Mouse (Mus musculus) embryo, embryonic 10.5 days (tissue): ENCODE results near the gene Gm4791.

Experiments used
- DNase-seq: peaks from one replicate; pipeline ENCODE4 v3.0.0-alpha.2; 2015; ENCODE audit warnings: low spot score

Gene Gm4791

DNA sequence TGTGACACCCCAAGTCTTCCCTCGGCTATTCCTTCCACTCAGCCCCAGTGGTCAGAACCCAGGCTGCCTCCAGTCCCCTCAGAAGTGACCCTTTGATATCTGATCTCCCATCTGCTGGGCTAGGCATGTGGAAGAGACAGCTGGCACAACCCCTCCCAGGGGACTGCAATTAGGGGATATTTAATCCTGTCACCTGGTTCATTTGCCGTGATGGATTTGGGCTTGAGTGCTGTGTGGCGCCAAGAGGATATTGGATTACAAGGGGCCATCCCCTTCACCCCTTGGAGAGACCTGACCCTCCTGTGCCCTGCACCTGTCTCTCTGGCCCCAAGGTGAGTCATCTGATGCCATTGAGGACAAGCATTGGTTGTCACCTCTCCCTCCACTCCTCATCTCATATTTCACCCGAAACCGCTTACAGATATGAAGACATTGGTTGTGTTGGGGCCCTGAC is at the start of gene Gm4791:
Gene Gm4791, plus strand, starts transcription at position 404 of the 454 bp plus-strand sequence.
- peak; percentile 76 for DNase-seq

DNA sequence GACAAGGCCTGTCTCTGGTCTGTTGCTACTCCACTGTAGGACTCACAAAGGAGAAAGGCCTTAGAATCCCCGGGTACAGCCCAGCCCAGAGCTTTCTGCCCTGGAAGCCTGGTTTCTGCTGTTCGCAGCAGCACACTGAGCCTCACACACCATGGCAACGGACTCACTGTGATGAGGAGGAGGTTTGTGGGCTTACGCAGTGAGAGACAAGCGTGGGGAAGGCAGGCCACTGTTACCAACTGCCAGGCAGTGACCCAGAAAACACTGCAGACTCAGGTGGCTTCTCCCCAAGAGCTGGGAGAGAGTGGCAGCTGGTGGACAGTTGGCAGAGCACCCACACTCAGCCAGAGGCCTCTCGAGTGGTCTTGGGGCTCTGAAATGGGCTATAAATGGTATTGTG is 42.3 kb upstream of the Gm4791 start:
- no peak for DNase-seq

DNA sequence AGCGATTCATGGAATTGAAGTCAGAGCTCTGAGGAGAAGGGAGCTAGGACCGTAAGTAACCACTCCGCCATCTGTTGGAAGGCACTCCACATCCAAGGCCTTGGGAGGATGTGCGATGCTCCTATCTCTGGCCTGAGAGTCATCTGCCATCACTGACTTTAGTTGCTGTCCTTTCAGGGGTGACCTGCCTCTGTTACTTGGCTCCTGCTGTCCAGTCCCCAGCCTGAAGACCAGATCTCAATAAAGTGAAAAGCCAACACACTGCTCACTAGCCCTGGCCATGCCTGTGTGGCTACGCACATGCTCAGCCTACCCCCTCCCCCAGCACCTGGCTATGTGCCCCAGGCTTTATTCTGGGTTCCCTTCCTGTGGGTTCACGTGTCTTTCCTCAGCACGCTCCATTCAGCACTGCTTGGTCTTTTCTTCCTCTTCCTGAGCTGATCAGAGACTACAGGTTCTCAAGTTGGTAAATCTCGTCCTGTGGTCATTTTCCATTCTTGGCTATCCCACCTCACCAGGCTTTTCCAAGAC is 41.1 kb upstream of the Gm4791 start:
- DNase-seq: no peak

DNA sequence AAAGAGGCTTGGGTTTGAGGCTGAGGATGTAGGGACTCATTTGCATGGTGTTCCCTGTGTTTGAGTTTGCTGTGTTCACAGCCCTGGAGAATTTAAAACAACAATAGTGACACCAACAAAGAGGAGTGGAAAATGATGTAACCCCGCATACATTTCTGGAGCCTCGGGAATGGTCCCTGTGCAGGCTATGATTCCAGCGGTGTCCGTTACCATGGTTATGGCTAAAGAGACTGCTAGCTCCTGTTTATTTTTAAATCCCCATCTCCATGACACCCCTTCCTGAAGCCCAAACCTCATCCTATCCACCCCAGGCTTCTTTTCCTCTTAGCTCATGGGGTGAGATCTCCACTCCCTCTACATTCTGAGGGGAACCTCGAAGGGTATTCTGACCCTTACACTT is 32.5 kb upstream of the Gm4791 start:
- no peak for DNase-seq

DNA sequence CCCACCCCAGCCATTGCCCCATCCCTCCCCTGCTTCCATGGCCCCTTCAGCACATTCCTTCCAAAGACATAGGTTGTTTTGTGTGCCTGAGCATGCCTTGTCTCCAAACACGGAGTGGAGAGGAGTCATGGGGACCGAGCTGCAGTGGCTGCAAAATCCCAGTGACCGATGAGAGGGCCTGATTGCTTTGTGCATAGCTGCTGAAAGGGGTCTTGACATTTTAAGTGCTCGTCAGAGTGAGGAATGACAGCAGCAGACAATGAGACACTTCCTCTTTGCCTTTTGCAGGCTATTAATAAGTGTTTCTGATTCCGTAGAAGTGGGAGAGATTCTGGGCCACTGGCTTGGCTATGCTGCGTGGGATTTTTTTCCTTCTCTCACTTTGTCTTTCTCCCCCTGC is 29.6 kb upstream of the Gm4791 start:
- peak; percentile 46 for DNase-seq

DNA sequence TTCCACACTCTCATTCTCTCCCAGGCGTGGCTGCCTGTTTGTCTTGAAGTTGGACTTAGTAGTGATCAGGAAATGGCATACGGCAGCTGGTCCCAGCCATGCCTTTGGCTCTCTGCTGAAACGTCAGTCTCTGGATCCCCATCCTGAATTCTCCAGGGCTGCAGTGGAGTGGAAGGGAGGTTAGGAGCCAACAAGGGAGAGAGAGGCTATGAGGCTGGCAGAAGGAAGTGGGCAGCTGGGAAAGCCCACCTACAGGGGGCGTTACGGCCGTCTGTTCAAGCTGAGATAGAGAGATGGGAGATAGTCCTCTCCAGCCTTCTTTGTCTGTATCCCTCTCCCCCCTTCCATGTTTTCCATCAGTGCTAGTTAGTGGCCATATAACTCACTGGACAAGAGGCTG is 29.1 kb upstream of the Gm4791 start:
- no peak for DNase-seq

DNA sequence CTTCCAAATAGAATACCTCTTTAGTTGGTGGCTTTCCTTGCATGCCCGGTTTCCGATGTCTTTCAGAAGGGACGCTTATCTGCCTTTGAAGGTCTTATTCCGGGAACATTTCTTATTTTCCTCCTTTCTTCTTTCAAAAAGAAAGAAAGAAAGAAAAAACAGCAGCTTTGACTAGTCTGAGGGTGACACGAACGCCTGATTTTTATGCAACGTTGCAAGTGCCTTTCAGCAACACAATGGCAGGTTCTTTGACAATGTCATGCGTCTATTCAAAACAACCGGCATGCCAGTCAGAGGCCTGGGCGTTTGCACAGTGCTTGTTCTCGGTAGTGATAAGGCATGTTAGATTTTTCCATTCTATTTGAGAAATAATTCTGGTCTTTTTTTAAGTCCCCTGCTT is 19.7 kb upstream of the Gm4791 start:
- no peak for DNase-seq

DNA sequence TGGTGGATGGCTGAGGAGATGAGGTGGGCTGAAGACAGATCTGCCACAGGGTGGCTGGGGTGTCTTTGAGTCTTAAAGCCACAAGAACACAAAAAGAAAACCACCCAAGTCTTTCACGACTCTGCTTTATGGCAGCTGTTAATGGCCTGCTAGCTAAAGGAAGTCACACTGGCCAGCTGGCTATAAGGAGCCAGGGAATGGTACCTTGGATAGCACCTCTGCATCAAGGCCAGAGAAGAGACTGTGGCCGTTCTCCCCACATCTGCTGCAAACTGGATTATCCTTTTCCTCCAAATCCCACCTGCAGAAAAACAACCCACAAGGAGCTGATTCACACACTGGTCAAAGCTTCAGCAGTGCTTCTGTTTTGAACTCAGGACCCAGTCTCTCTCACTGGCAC is 18.4 kb upstream of the Gm4791 start:
- DNase-seq: peak; percentile 49

DNA sequence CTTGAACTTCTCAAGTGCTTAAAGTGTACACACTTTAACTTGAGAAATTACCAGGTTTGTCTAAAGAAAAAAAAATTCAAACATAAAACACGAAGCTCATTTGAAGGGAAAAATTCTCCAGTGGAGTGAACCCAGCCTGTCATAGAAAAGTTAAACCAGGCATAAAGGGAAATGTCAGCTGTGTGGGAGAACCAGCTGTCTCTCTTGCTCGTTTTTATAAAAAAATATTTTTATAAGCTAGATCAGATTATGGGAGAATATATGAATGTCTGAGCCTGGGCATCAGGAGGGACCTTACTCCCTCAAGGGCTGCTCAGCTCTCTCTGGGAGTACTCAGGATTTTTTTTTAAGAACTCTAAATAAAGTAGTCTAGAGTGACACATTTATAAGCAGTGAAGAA is 15.1 kb upstream of the Gm4791 start:
- DNase-seq: no peak

DNA sequence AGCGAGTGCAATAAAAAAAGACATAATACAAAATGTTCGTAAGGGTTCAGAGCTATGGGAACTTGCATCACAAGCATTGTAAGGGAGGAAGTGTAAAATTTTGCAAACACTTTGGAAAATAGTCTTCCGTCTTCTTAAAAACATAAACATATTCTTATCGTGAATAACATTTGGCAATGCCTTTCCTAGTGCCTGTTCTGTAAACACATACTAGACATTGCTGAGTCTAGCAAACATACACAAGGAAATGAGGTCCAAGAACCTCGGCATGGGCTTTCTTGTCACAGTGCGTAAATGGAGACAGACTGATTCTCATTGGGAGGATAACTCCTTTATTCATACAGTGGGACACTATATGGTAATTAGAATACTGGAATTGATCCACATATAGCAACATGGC is 43.0 kb downstream of the Gm4791 start:
- DNase-seq: no peak
